Mouse (Mus musculus): ENCODE results near the gene Mroh2a. TPM values are rescaled to one million over a fixed set of nuclear protein-coding genes. Genes with fewer than 3 reads are reported as not detected.
A peak's percentile ranks its signal among the peaks of the same experiment; 100 is the strongest.

Gene Mroh2a
- polyA plus RNA-seq, 1 experiment from 2014 or later, result 1.0 TPM

- Histone ChIP-seq H3K27ac (ENCODE audit: low read length) (no peak overlapping the region), H3K27me3 (ENCODE audit: control insufficient read depth, insufficient read depth, low read depth, low read length) (no peaks in the 10 kb centered on the region), H3K4me1 (replicated peaks; ENCODE audit: control insufficient read depth, insufficient read depth, low read length) (no peaks in the 10 kb centered on the region), H3K9me3 (ENCODE audit: control insufficient read depth, low read length) (peaks cover 11% of the 10 kb centered on the region; the same call in 1 of the 2 replicates), H3K36me3 (ENCODE audit: control insufficient read depth, insufficient read depth, low read length) (peaks cover 46% of the 10 kb centered on the region), H3K4me2 (ENCODE audit: low read depth, low read length) (no peak overlapping the region), H3K4me3 (ENCODE audit: low read length) (no peak overlapping the region), H3K9ac (ENCODE audit: low read length) (no peak overlapping the region)
- WGBS, result 57% methylated on average over 8 of the region's 8 CpGs
- ATAC-seq (ENCODE audit: low read depth), result peak; percentile 11; the same call in 1 of the 2 replicates
Measured at GRCm38 (mm10) chr1:88258881-88259642, 32.3 kb downstream of the Mroh2a start.

- Histone ChIP-seq H3K36me3 (ENCODE audit: control insufficient read depth, insufficient read depth, low read length) (peaks cover 51% of the 10 kb centered on the region), H3K4me1 (replicated peaks; ENCODE audit: control insufficient read depth, insufficient read depth, low read length) (no peaks in the 10 kb centered on the region), H3K4me3 (ENCODE audit: low read length) (no peak overlapping the region), H3K9me3 (ENCODE audit: control insufficient read depth, low read length) (peaks cover 9% of the 10 kb centered on the region; the same call in 1 of the 2 replicates), H3K27ac (ENCODE audit: low read length) (no peak overlapping the region), H3K4me2 (ENCODE audit: low read depth, low read length) (no peak overlapping the region), H3K27me3 (ENCODE audit: control insufficient read depth, insufficient read depth, low read depth, low read length) (no peaks in the 10 kb centered on the region), H3K9ac (ENCODE audit: low read length) (no peak overlapping the region)
- ATAC-seq (ENCODE audit: low read depth), result no peak
- 68% methylated on average over 4 of the region's 4 CpGs for WGBS
Measured at GRCm38 (mm10) chr1:88259643-88260024, 32.8 kb downstream of the Mroh2a start.

- Histone ChIP-seq H3K27ac (ENCODE audit: low read length) (no peak overlapping the region), H3K9me3 (ENCODE audit: control insufficient read depth, low read length) (peaks cover 4% of the 10 kb centered on the region; the same call in 1 of the 2 replicates), H3K4me2 (ENCODE audit: low read depth, low read length) (no peak overlapping the region), H3K36me3 (ENCODE audit: control insufficient read depth, insufficient read depth, low read length) (peaks cover 56% of the 10 kb centered on the region), H3K4me3 (ENCODE audit: low read length) (no peak overlapping the region), H3K27me3 (ENCODE audit: control insufficient read depth, insufficient read depth, low read depth, low read length) (no peaks in the 10 kb centered on the region), H3K4me1 (replicated peaks; ENCODE audit: control insufficient read depth, insufficient read depth, low read length) (no peaks in the 10 kb centered on the region), H3K9ac (ENCODE audit: low read length) (no peak overlapping the region)
- peak; percentile 4 for ATAC-seq (ENCODE audit: low read depth)
- 77% methylated on average over 6 of the region's 6 CpGs for WGBS
Measured at GRCm38 (mm10) chr1:88260114-88260513, 33.3 kb downstream of the Mroh2a start.

GRCm38 (mm10) chr1:88260604-88261377, 34.0 kb downstream of the Mroh2a start:
- Histone ChIP-seq H3K9me3 (ENCODE audit: control insufficient read depth, low read length) (no peaks in the 10 kb centered on the region; the same call in 1 of the 2 replicates), H3K4me3 (ENCODE audit: low read length) (no peak overlapping the region), H3K27ac (ENCODE audit: low read length) (no peak overlapping the region), H3K36me3 (ENCODE audit: control insufficient read depth, insufficient read depth, low read length) (peaks cover 63% of the 10 kb centered on the region), H3K4me2 (ENCODE audit: low read depth, low read length) (no peak overlapping the region), H3K9ac (ENCODE audit: low read length) (no peak overlapping the region), H3K4me1 (replicated peaks; ENCODE audit: control insufficient read depth, insufficient read depth, low read length) (no peaks in the 10 kb centered on the region), H3K27me3 (ENCODE audit: control insufficient read depth, insufficient read depth, low read depth, low read length) (no peaks in the 10 kb centered on the region)
- WGBS, result 77% methylated on average over 10 of the region's 10 CpGs
- ATAC-seq (ENCODE audit: low read depth), result no peak

- Histone ChIP-seq H3K27me3 (ENCODE audit: control insufficient read depth, insufficient read depth, low read depth, low read length) (no peaks in the 10 kb centered on the region), H3K9me3 (ENCODE audit: control insufficient read depth, low read length) (no peaks in the 10 kb centered on the region), H3K4me3 (ENCODE audit: low read length) (no peak overlapping the region), H3K4me2 (ENCODE audit: low read depth, low read length) (no peak overlapping the region), H3K4me1 (replicated peaks; ENCODE audit: control insufficient read depth, insufficient read depth, low read length) (no peaks in the 10 kb centered on the region), H3K27ac (ENCODE audit: low read length) (no peak overlapping the region), H3K36me3 (ENCODE audit: control insufficient read depth, insufficient read depth, low read length) (peaks cover 72% of the 10 kb centered on the region), H3K9ac (ENCODE audit: low read length) (no peak overlapping the region)
- 82% methylated on average over 7 of the region's 7 CpGs for WGBS
- ATAC-seq (ENCODE audit: low read depth), result no peak
Measured at GRCm38 (mm10) chr1:88261706-88262105, 34.9 kb downstream of the Mroh2a start.

- peaks cover 78% of the 10 kb centered on the region for H3K36me3 ChIP-seq (ENCODE audit: control insufficient read depth, insufficient read depth, low read length)
- H3K9ac ChIP-seq (ENCODE audit: low read length), result no peak overlapping the region
- no peak overlapping the region for H3K4me2 ChIP-seq (ENCODE audit: low read depth, low read length)
- no peak overlapping the region for H3K4me3 ChIP-seq (ENCODE audit: low read length)
- H3K27ac ChIP-seq (ENCODE audit: low read length), result no peak overlapping the region
- H3K4me1 ChIP-seq (replicated peaks; ENCODE audit: control insufficient read depth, insufficient read depth, low read length), result no peaks in the 10 kb centered on the region
- no peaks in the 10 kb centered on the region for H3K27me3 ChIP-seq (ENCODE audit: control insufficient read depth, insufficient read depth, low read depth, low read length)
- WGBS, result 68% methylated on average over 4 of the region's 4 CpGs
- no peaks in the 10 kb centered on the region for H3K9me3 ChIP-seq (ENCODE audit: control insufficient read depth, low read length)
- peak; percentile 1; the same call in 1 of the 2 replicates for ATAC-seq (ENCODE audit: low read depth)
Measured at GRCm38 (mm10) chr1:88262255-88262654, 35.5 kb downstream of the Mroh2a start.

GRCm38 (mm10) chr1:88262961-88263360, 36.2 kb downstream of the Mroh2a start:
- no peak overlapping the region for H3K4me2 ChIP-seq (ENCODE audit: low read depth, low read length)
- no peaks in the 10 kb centered on the region for H3K4me1 ChIP-seq (replicated peaks; ENCODE audit: control insufficient read depth, insufficient read depth, low read length)
- no peaks in the 10 kb centered on the region for H3K27me3 ChIP-seq (ENCODE audit: control insufficient read depth, insufficient read depth, low read depth, low read length)
- H3K4me3 ChIP-seq (ENCODE audit: low read length), result no peak overlapping the region
- no peak for ATAC-seq (ENCODE audit: low read depth)
- no peaks in the 10 kb centered on the region for H3K9me3 ChIP-seq (ENCODE audit: control insufficient read depth, low read length)
- WGBS, result 73% methylated on average over 6 of the region's 6 CpGs
- H3K36me3 ChIP-seq (ENCODE audit: control insufficient read depth, insufficient read depth, low read length), result peaks cover 85% of the 10 kb centered on the region
- H3K9ac ChIP-seq (ENCODE audit: low read length), result no peak overlapping the region
- H3K27ac ChIP-seq (ENCODE audit: low read length), result no peak overlapping the region

- H3K9ac ChIP-seq (ENCODE audit: low read length), result no peak overlapping the region
- H3K4me1 ChIP-seq (replicated peaks; ENCODE audit: control insufficient read depth, insufficient read depth, low read length), result no peaks in the 10 kb centered on the region
- no peak for ATAC-seq (ENCODE audit: low read depth)
- H3K4me2 ChIP-seq (ENCODE audit: low read depth, low read length), result no peak overlapping the region
- H3K27me3 ChIP-seq (ENCODE audit: control insufficient read depth, insufficient read depth, low read depth, low read length), result no peaks in the 10 kb centered on the region
- no peak overlapping the region for H3K27ac ChIP-seq (ENCODE audit: low read length)
- H3K9me3 ChIP-seq (ENCODE audit: control insufficient read depth, low read length), result no peaks in the 10 kb centered on the region
- H3K36me3 ChIP-seq (ENCODE audit: control insufficient read depth, insufficient read depth, low read length), result peaks cover 93% of the 10 kb centered on the region
- WGBS, result 90% methylated on average over 5 of the region's 5 CpGs
- H3K4me3 ChIP-seq (ENCODE audit: low read length), result no peak overlapping the region
Measured at GRCm38 (mm10) chr1:88263778-88264177, 37.0 kb downstream of the Mroh2a start.

- Histone ChIP-seq H3K27me3 (ENCODE audit: control insufficient read depth, insufficient read depth, low read depth, low read length) (no peaks in the 10 kb centered on the region), H3K4me3 (ENCODE audit: low read length) (no peak overlapping the region), H3K36me3 (ENCODE audit: control insufficient read depth, insufficient read depth, low read length) (peaks cover 99% of the 10 kb centered on the region), H3K4me1 (replicated peaks; ENCODE audit: control insufficient read depth, insufficient read depth, low read length) (no peaks in the 10 kb centered on the region), H3K9me3 (ENCODE audit: control insufficient read depth, low read length) (no peaks in the 10 kb centered on the region), H3K27ac (ENCODE audit: low read length) (no peak overlapping the region), H3K4me2 (ENCODE audit: low read depth, low read length) (no peak overlapping the region), H3K9ac (ENCODE audit: low read length) (no peak overlapping the region)
- 80% methylated on average over 7 of the region's 7 CpGs for WGBS
- ATAC-seq (ENCODE audit: low read depth), result no peak
Measured at GRCm38 (mm10) chr1:88264237-88264868, 37.6 kb downstream of the Mroh2a start.
